Mouse (Mus musculus) thymus, adult 2 months (tissue): ENCODE data around the gene Got1. TPM values are rescaled to one million over a fixed set of nuclear protein-coding genes. Genes with fewer than 3 reads are reported as not detected.

ENCODE experiments used
- DNase-seq: peaks from one replicate; pipeline ENCODE4 v3.0.0; 2021
- H3K27ac ChIP-seq: fragments of 200-500 bp; 2 replicates; pipeline ENCODE4 v1.5.1; 2012; ENCODE audit warnings: low read length, control low read depth; ENCODE audit not compliant: control insufficient read depth, insufficient read depth
- H3K27me3 ChIP-seq: fragments of 200-500 bp; 2 replicates; pipeline ENCODE4 v1.6.1; 2012; ENCODE audit warnings: mild to moderate bottlenecking, low read length, moderate library complexity, mixed read lengths; ENCODE audit not compliant: control insufficient read depth, insufficient read depth
- H3K36me3 ChIP-seq: fragments of 200-500 bp; 2 replicates; pipeline ENCODE4 v1.6.1; 2012; ENCODE audit warnings: mild to moderate bottlenecking, low read length, moderate library complexity; ENCODE audit not compliant: control insufficient read depth, insufficient read depth
- H3K4me1 ChIP-seq: fragments of 200-500 bp; replicated peaks from 2 replicates; pipeline ENCODE4 v1.6.1; 2012; ENCODE audit warnings: low read length; ENCODE audit not compliant: control insufficient read depth, insufficient read depth
- H3K4me3 ChIP-seq: fragments of 200-500 bp; 2 replicates; pipeline ENCODE4 v1.5.1; 2012; ENCODE audit warnings: mild to moderate bottlenecking, low read length, control low read depth, moderate library complexity; ENCODE audit not compliant: control insufficient read depth, insufficient read depth
- CTCF ChIP-seq: fragments of 200-500 bp; IDR thresholded peaks from 2 replicates; pipeline ENCODE4 v1.5.1; 2012; ENCODE audit warnings: mild to moderate bottlenecking, control low read depth, low read length, moderate library complexity, borderline replicate concordance; ENCODE audit not compliant: control insufficient read depth, poor library complexity, insufficient read depth; ENCODE audit errors: extremely low read depth
- POLR2A ChIP-seq: fragments of 200-500 bp; IDR thresholded peaks from 2 replicates; pipeline ENCODE4 v1.6.1; 2012; ENCODE audit warnings: mild to moderate bottlenecking, low read length, control low read depth, moderate library complexity; ENCODE audit not compliant: control insufficient read depth, poor library complexity, insufficient read depth; ENCODE audit errors: extremely low read depth
- WGBS: fragments of 180-500 bp; shearing (Covaris S2); methylation state at CpG from one replicate; pipeline ENCODE4 v1.1.7; 2018; 5-methylcytosine and 5-hydroxymethylcytosine counted together
- polyA plus RNA-seq: library from polyadenylated mRNA; depleted of rRNA; stranded (reverse); fragments of >200 nt; gene quantifications from 2 replicates; pipeline ENCODE4 v1.2.3, GENCODE M21; 2012; rRNA removed

Gene Got1
- polyA plus RNA-seq = 27.8 and 41.4 TPM in 2 replicates

GRCm38 (mm10) chr19:43524187-43525103 lies at the start of gene Got1:
Gene Got1 (minus strand): TSS chr19:43524605.
- H3K4me1 ChIP-seq = peaks cover 19% of the 10 kb centered on the region
- peak within 1 kb of the TSS; percentile 72 for H3K27ac ChIP-seq
- no peaks in the 10 kb centered on the region for H3K36me3 ChIP-seq
- peak; percentile 89 for DNase-seq
- under 1% methylated on average over 58 of the region's 58 CpGs for WGBS
- TF ChIP-seq POLR2A (peak; percentile 21; the same call in 1 of the 2 replicates), CTCF (0 out of 2 replicates have a peak, but pooled peaks have one; percentile 8)
- no peaks in the 10 kb centered on the region for H3K27me3 ChIP-seq
- peak within 1 kb of the TSS; percentile 64 for H3K4me3 ChIP-seq

GRCm38 (mm10) chr19:43570831-43571790 lies 46.7 kb upstream of the Got1 start:
- DNase-seq = peak; percentile 73
- Histone ChIP-seq H3K27ac (no peak overlapping the region), H3K36me3 (no peaks in the 10 kb centered on the region), H3K27me3 (peaks cover 4% of the 10 kb centered on the region; the same call in 1 of the 2 replicates), H3K4me1 (peaks cover 4% of the 10 kb centered on the region; the same call in 1 of the 2 replicates), H3K4me3 (peak overlapping the region; percentile 10; the same call in 1 of the 2 replicates)
- TF ChIP-seq POLR2A = no peak
- TF ChIP-seq CTCF = peak; percentile 85
- WGBS = 13% methylated on average over 32 of the region's 32 CpGs

GRCm38 (mm10) chr19:43569133-43569532 lies 44.7 kb upstream of the Got1 start:
- WGBS = 92% methylated on average over 6 of the region's 6 CpGs
- no peak overlapping the region for H3K4me3 ChIP-seq
- no peak for DNase-seq
- no peak overlapping the region for H3K27ac ChIP-seq
- TF ChIP-seq POLR2A (no peak), CTCF (no peak)
- H3K4me1 ChIP-seq = peaks cover 4% of the 10 kb centered on the region; the same call in 1 of the 2 replicates
- peaks cover 4% of the 10 kb centered on the region; the same call in 1 of the 2 replicates for H3K27me3 ChIP-seq
- H3K36me3 ChIP-seq = no peaks in the 10 kb centered on the region

GRCm38 (mm10) chr19:43568298-43568697 lies 43.9 kb upstream of the Got1 start:
- H3K27me3 ChIP-seq = peaks cover 4% of the 10 kb centered on the region; the same call in 1 of the 2 replicates
- H3K4me3 ChIP-seq = no peak overlapping the region
- peaks cover 4% of the 10 kb centered on the region; the same call in 1 of the 2 replicates for H3K4me1 ChIP-seq
- WGBS = 76% methylated on average over 9 of the region's 9 CpGs
- H3K27ac ChIP-seq = no peak overlapping the region
- TF ChIP-seq CTCF (no peak), POLR2A (no peak)
- no peaks in the 10 kb centered on the region for H3K36me3 ChIP-seq
- peak; percentile 3 for DNase-seq

GRCm38 (mm10) chr19:43563166-43563565 lies 38.8 kb upstream of the Got1 start:
- no peaks in the 10 kb centered on the region for H3K27me3 ChIP-seq
- no peak for DNase-seq
- TF ChIP-seq POLR2A (no peak), CTCF (no peak)
- no peaks in the 10 kb centered on the region for H3K36me3 ChIP-seq
- no peaks in the 10 kb centered on the region for H3K4me1 ChIP-seq
- H3K4me3 ChIP-seq = no peak overlapping the region
- WGBS = 88% methylated on average over 5 of the region's 5 CpGs
- H3K27ac ChIP-seq = no peak overlapping the region

DNA sequence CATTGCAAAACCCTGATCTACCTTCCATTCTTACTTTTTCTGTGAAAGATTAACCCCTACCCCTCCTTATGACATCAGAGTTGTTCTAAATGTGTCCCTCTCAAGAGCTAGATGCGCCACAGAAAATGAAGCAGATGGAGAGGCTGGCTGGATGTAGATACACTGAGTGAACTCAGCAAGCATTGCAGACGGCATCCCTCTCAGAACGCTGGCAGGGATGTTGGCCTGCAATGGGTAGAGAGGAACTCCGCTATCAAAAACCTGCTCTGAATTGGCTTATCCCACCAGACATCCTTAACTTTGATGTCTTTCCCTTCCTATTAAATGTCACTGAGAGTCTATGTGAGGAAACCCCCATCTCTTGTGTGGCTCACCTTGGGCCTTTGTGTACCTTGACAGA lies 37.4 kb upstream of the Got1 start:
- H3K4me1 ChIP-seq = no peaks in the 10 kb centered on the region
- H3K36me3 ChIP-seq = no peaks in the 10 kb centered on the region
- H3K4me3 ChIP-seq = no peak overlapping the region
- 96% methylated on average over 4 of the region's 4 CpGs for WGBS
- no peak for DNase-seq
- H3K27me3 ChIP-seq = no peaks in the 10 kb centered on the region
- no peak overlapping the region for H3K27ac ChIP-seq
- TF ChIP-seq POLR2A (no peak), CTCF (no peak)
